Comparison of ENCODE assay signal across 8 mouse cellular contexts in the genomic region with DNA sequence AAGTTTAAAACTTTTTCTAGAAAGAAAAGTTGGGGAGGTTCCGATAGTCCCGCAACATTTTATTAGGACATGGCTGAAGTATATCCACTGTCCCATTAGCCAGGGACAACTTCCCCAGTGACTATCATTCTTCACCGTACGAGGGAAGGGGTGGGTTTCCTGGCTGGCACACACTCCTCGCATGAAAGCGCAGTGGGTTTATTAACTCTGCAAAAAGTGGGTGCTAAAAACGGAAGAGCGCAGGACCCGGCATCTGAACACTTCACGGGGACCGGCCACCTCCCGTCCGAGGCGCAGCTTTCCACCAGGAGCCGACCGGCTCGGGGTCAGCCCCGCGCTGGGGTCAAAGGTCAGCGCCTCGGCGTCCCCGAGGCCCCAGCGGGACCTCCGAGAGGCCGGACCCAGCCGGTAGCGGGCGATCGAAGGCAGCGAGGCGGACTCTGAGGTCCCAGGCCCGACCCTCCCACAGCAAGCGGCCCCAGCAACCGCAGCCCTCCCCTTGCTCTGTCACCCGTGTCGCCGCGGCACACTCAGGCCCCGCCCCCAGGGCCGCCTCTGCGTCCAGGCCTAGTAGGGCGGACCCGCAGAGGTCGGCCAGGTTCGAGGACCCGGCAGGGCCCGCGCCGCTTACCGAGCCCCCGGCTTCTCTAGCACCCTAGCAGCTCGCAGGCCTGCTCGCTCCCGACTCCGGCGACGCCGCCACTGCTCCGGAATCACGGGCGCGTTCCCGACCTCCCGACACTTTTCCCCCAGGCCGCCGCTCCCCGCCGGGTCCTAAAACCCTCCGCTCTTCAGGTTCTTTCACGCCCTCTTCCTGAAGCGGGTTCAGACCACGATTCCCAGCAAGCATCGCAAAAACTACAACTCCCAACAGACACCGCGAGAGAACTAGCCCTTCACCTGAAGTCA. TPM values are rescaled to one million over a fixed set of nuclear protein-coding genes. Genes with fewer than 3 reads are reported as not detected.
DNase-seq lines count a peak whose midpoint lies in the region; ATAC-seq lines count a peak whose summit lies in the region.

Gene Armh3, minus strand, starts transcription at position 704 of the 909 bp plus-strand sequence.

- peak within 1 kb of the TSS; percentile 85 to 86 for H3K4me3 ChIP-seq in heart, embryonic 14.5 days (ENCODE audit: control insufficient read depth in 1 of 2, insufficient read depth in 1 of 2, low read depth in 1 of 2, low read length in 2 of 2)
- H3K4me3 ChIP-seq in liver, embryonic 13.5 days (replicated peaks), result peak within 1 kb of the TSS; percentile 71
- H3K4me3 ChIP-seq in stomach, embryonic 16.5 days (replicated peaks; ENCODE audit: low read length), result peak within 1 kb of the TSS; percentile 97

- no peaks in the 10 kb centered on the region for H3K36me3 ChIP-seq in heart, embryonic 14.5 days (ENCODE audit: control insufficient read depth, insufficient read depth, low read length)
- peaks cover 5% of the 10 kb centered on the region; the same call in 1 of the 2 replicates for H3K36me3 ChIP-seq in liver, embryonic 13.5 days
- H3K36me3 ChIP-seq in stomach, embryonic 16.5 days (ENCODE audit: control insufficient read depth, insufficient read depth, low read length), result peaks cover 3% of the 10 kb centered on the region; the same call in 1 of the 2 replicates

- peak within 1 kb of the TSS; percentile 88 for H3K9ac ChIP-seq in heart, embryonic 14.5 days (ENCODE audit: low read length)
- peak within 1 kb of the TSS; percentile 81 for H3K9ac ChIP-seq in liver, embryonic 13.5 days
- H3K9ac ChIP-seq in stomach, embryonic 16.5 days (ENCODE audit: low read length), result peak within 1 kb of the TSS; percentile 96

- peak within 1 kb of the TSS; percentile 88 to 94 for H3K27ac ChIP-seq in heart, embryonic 14.5 days (replicated peaks in 1 of 2; ENCODE audit: control insufficient read depth in 1 of 2, insufficient read depth in 1 of 2, low read depth in 2 of 2, low read length in 2 of 2)
- H3K27ac ChIP-seq in liver, embryonic 13.5 days, result peak within 1 kb of the TSS; percentile 87
- H3K27ac ChIP-seq in stomach, embryonic 16.5 days (ENCODE audit: low read length), result peak within 1 kb of the TSS; percentile 92

- 2% methylated on average over 75 of the region's 76 CpGs for WGBS in heart, embryonic 14.5 days
- 1% methylated on average over 76 of the region's 76 CpGs for WGBS in liver, embryonic 13.5 days (ENCODE audit: insufficient replicate concordance)
- under 1% methylated on average over 70 of the region's 76 CpGs for WGBS in stomach, embryonic 16.5 days

- peaks cover 0 to 8% of the 10 kb centered on the region in 2 experiments; a peak in 1 of 4 replicates for H3K4me1 ChIP-seq in heart, embryonic 14.5 days (ENCODE audit: control insufficient read depth in 2 of 2, insufficient read depth in 2 of 2, low read length in 2 of 2)
- peaks cover 26% of the 10 kb centered on the region for H3K4me1 ChIP-seq in liver, embryonic 13.5 days (replicated peaks)
- peaks cover 6% of the 10 kb centered on the region; the same call in 1 of the 2 replicates for H3K4me1 ChIP-seq in stomach, embryonic 16.5 days (ENCODE audit: control insufficient read depth, insufficient read depth, low read length)

- peak; percentile 85 for ATAC-seq in CD4-positive, CD25-positive, alpha-beta regulatory T cell, adult 4 months
- ATAC-seq in heart, embryonic 14.5 days (ENCODE audit: insufficient number of reproducible peaks, insufficient read depth, low FRiP score, low read depth), result peak; percentile 97
- ATAC-seq in liver, embryonic 13.5 days (ENCODE audit: low read depth), result peak; percentile 95
- ATAC-seq in stomach, embryonic 16.5 days (ENCODE audit: insufficient read depth, low FRiP score), result peak; percentile 95

- H3K9me3 ChIP-seq in heart, embryonic 14.5 days (ENCODE audit: control insufficient read depth, low read length), result no peaks in the 10 kb centered on the region
- H3K9me3 ChIP-seq in liver, embryonic 13.5 days (replicated peaks), result no peaks in the 10 kb centered on the region; the same call in 1 of the 2 replicates
- no peaks in the 10 kb centered on the region; the same call in 1 of the 2 replicates for H3K9me3 ChIP-seq in stomach, embryonic 16.5 days (replicated peaks; ENCODE audit: control insufficient read depth, low read length)

- no peaks in the 10 kb centered on the region for H3K27me3 ChIP-seq in heart, embryonic 14.5 days (ENCODE audit: control insufficient read depth, insufficient read depth, low read length)
- H3K27me3 ChIP-seq in liver, embryonic 13.5 days, result 0 out of 2 replicates have a peak, but pooled peaks cover 3% of the 10 kb centered on the region
- H3K27me3 ChIP-seq in stomach, embryonic 16.5 days (ENCODE audit: control insufficient read depth, insufficient read depth, low read length), result no peaks in the 10 kb centered on the region

- peak; percentile 74 for DNase-seq in c-Kit-negative CD71-positive TER-119-positive erythroid progenitor cells, embryonic 14.5 days (ENCODE audit: low read depth, low spot score)
- peak; percentile 84 for DNase-seq in fibroblast of lung, adult 2 months (ENCODE audit: low read depth)
- DNase-seq in kidney, postnatal 14 days, result peak; percentile 96
- peak; percentile 86 for DNase-seq in liver, embryonic 13.5 days
- DNase-seq in neural tube, embryonic 10.5 days (ENCODE audit: extremely low spot score, low spot score), result peak; percentile 93

- peak within 1 kb of the TSS; percentile 71 for H3K4me2 ChIP-seq in heart, embryonic 14.5 days (ENCODE audit: low read length)
- peak within 1 kb of the TSS; percentile 83 for H3K4me2 ChIP-seq in liver, embryonic 13.5 days
- H3K4me2 ChIP-seq in stomach, embryonic 16.5 days (ENCODE audit: low read depth, low read length), result peak within 1 kb of the TSS; percentile 65

RNA-seq across cellular contexts. Expression of gene Armh3, which starts in this region (rescaled TPM):
- polyA plus RNA-seq in CD4-positive, CD25-positive, alpha-beta regulatory T cell, adult 4 months (2017; shearing (Covaris generic)), result 10 to 100 TPM in 1 of 2 experiments, 1 to 10 TPM in 1; 9.1 to 12.8 TPM
- 13.9 and 14.1 TPM in 2 replicates for polyA plus RNA-seq in heart, embryonic 14.5 days (2014; fragmentation: Nextera tagmentation; extraction: Ambion mirVana)
- 4.3 and 5.6 TPM in 2 replicates for polyA plus RNA-seq in liver, embryonic 13.5 days (2015; fragmentation: Nextera tagmentation; extraction: Ambion mirVana)
- 15.4 and 17.7 TPM in 2 replicates for polyA plus RNA-seq in stomach, embryonic 16.5 days (2015; fragmentation: Nextera tagmentation; extraction: Ambion mirVana)

Comparison
In these comparisons a context has a peak if more than half of its experiments do, and no peak if none do; other contexts are left out.
1. Peak in every context shown above with its lines: DNase-seq, ATAC-seq, H3K4me3 ChIP-seq and H3K27ac ChIP-seq.